Comparison of ENCODE assay signal across 14 mouse cellular contexts in genomic region chr9:76788654-76789053, GRCm38 (mm10).
A peak's percentile ranks its signal among the peaks of the same experiment; 100 is the strongest.
DNase-seq lines count a peak whose midpoint lies in the region; ATAC-seq and TF ChIP-seq lines count a peak whose summit lies in the region.
"Had no signal": no experiment of that assay in that cellular context is flagged by ENCODE, and none has a peak within 500 bp of the region (broad histone marks: within the 10 kb centered on the region; RNA-seq: fewer than 3 reads in every experiment).

No protein-coding gene starts in this region.

- TF ChIP-seq POLR2A in brain, embryonic 14.5 days (IDR thresholded peaks at IDR 0.05; ENCODE audit: borderline replicate concordance, extremely low read depth, insufficient read depth, insufficient read length, poor library complexity, severe bottlenecking): no peak

- no peaks in the 10 kb centered on the region for H3K4me1 ChIP-seq in liver, embryonic 11.5 days (replicated peaks; ENCODE audit: control insufficient read depth, insufficient read depth, low read length)
- H3K4me1 ChIP-seq in hindbrain, embryonic 16.5 days (ENCODE audit: control insufficient read depth, insufficient read depth, low read depth, low read length): no peaks in the 10 kb centered on the region
- H3K4me1 ChIP-seq: lung, embryonic 15.5 days; midbrain, embryonic 15.5 days had no signal

- DNase-seq in retina, postnatal 1 day: peak; percentile 1
- no peak for DNase-seq in retina, embryonic 14.5 days (ENCODE audit: low spot score)
- peak; percentile 14 for DNase-seq in brain, embryonic 14.5 days (ENCODE audit: low read depth)
- peak; percentile 65 to 68 for DNase-seq in kidney, postnatal 25 days
- no peak for DNase-seq in liver, embryonic 11.5 days (ENCODE audit: low spot score)
- DNase-seq: embryo, embryonic 11 days; layer of hippocampus, adult 9-11 months; left cerebral cortex, postnatal 4 days; thymus, postnatal 4 days had no signal

- ATAC-seq in liver, embryonic 11.5 days (replicated peaks; ENCODE audit: low FRiP score): no peak
- no peak for ATAC-seq in hindbrain, embryonic 16.5 days
- no peak for ATAC-seq in activated CD4-positive, CD25-positive, alpha-beta regulatory T cell, adult 4 months
- ATAC-seq: hindbrain, postnatal 0 days; midbrain, embryonic 15.5 days had no signal

- TF ChIP-seq CTCF in brain, embryonic 14.5 days (IDR thresholded peaks at IDR 0.05; ENCODE audit: borderline replicate concordance, extremely low read depth, insufficient read depth, insufficient read length): no peak

- no peak overlapping the region for H3K4me2 ChIP-seq in liver, embryonic 11.5 days
- no peak overlapping the region for H3K4me2 ChIP-seq in hindbrain, embryonic 16.5 days (ENCODE audit: low read length)
- H3K4me2 ChIP-seq: lung, embryonic 15.5 days; midbrain, embryonic 15.5 days had no signal

- H3K4me3 ChIP-seq in liver, embryonic 11.5 days (ENCODE audit: low read depth, low read length): no peak overlapping the region
- no peak overlapping the region for H3K4me3 ChIP-seq in hindbrain, embryonic 16.5 days (ENCODE audit: low read length)
- H3K4me3 ChIP-seq: lung, embryonic 15.5 days; midbrain, embryonic 15.5 days had no signal

- H3K27me3 ChIP-seq in liver, embryonic 11.5 days (replicated peaks; ENCODE audit: control insufficient read depth, insufficient read depth, low read length): no peaks in the 10 kb centered on the region
- no peaks in the 10 kb centered on the region for H3K27me3 ChIP-seq in hindbrain, embryonic 16.5 days (replicated peaks; ENCODE audit: control insufficient read depth, insufficient read depth, low read length)
- H3K27me3 ChIP-seq: lung, embryonic 15.5 days; midbrain, embryonic 15.5 days had no signal

- no peaks in the 10 kb centered on the region for H3K36me3 ChIP-seq in liver, embryonic 11.5 days (ENCODE audit: control insufficient read depth, insufficient read depth, low read length)
- no peaks in the 10 kb centered on the region for H3K36me3 ChIP-seq in hindbrain, embryonic 16.5 days (ENCODE audit: control insufficient read depth, insufficient read depth, low read length)
- H3K36me3 ChIP-seq: lung, embryonic 15.5 days; midbrain, embryonic 15.5 days had no signal

- H3K9me3 ChIP-seq in liver, embryonic 11.5 days (ENCODE audit: control insufficient read depth, low read length): no peaks in the 10 kb centered on the region
- no peaks in the 10 kb centered on the region for H3K9me3 ChIP-seq in hindbrain, embryonic 16.5 days (ENCODE audit: control insufficient read depth, low read length)
- H3K9me3 ChIP-seq: lung, embryonic 15.5 days; midbrain, embryonic 15.5 days had no signal

- H3K9ac ChIP-seq in liver, embryonic 11.5 days (ENCODE audit: low read depth, low read length): no peak overlapping the region
- no peak overlapping the region for H3K9ac ChIP-seq in hindbrain, embryonic 16.5 days (ENCODE audit: low read depth, low read length)
- H3K9ac ChIP-seq: lung, embryonic 15.5 days; midbrain, embryonic 15.5 days had no signal

- H3K27ac ChIP-seq in liver, embryonic 11.5 days (ENCODE audit: low read depth, low read length): no peak overlapping the region
- H3K27ac ChIP-seq in hindbrain, embryonic 16.5 days (ENCODE audit: low read depth, low read length): no peak overlapping the region
- H3K27ac ChIP-seq: hindbrain, postnatal 0 days; lung, embryonic 15.5 days; midbrain, embryonic 15.5 days had no signal

- 69% methylated on average over 1 of the region's 1 CpGs for WGBS in liver, embryonic 11.5 days
- WGBS in hindbrain, embryonic 16.5 days: 55% methylated on average over 1 of the region's 1 CpGs

Comparison
In these comparisons a context has a peak if more than half of its experiments do, and no peak if none do; other contexts are left out.
1. DNase-seq: peak in retina, postnatal 1 day (single experiment), brain, embryonic 14.5 days (single experiment) and kidney, postnatal 25 days (2 of 2); none in retina, embryonic 14.5 days (single experiment) and liver, embryonic 11.5 days (single experiment).